Mouse (Mus musculus) embryonic fibroblast, embryonic 13.5 days (primary cell): Measurements from ENCODE around the gene Cox4i2. TPM values are rescaled to one million over a fixed set of nuclear protein-coding genes. Genes with fewer than 3 reads are reported as not detected.

Experiments
- H3K27ac ChIP-seq: 2 replicates; pipeline ENCODE4 v1.5.1; 2012; ENCODE audit warnings: low read length, control low read depth, inconsistent platforms; ENCODE audit not compliant: insufficient read depth
- H3K4me1 ChIP-seq: 2 replicates; pipeline ENCODE4 v1.6.1; 2011; ENCODE audit warnings: low read length; ENCODE audit not compliant: control insufficient read depth, insufficient read depth
- H3K4me3 ChIP-seq: 2 replicates; pipeline ENCODE4 v1.5.1; 2011; ENCODE audit warnings: mild to moderate bottlenecking, control low read depth, low read length; ENCODE audit not compliant: insufficient read depth
- CTCF ChIP-seq: IDR thresholded peaks from 2 replicates; pipeline ENCODE4 v1.5.1; 2011; ENCODE audit warnings: mild to moderate bottlenecking, control low read depth, low read length, moderate library complexity, borderline replicate concordance; ENCODE audit not compliant: insufficient read depth
- POLR2A ChIP-seq: IDR thresholded peaks from 2 replicates; pipeline ENCODE4 v1.6.1; 2011; ENCODE audit warnings: low read depth, mild to moderate bottlenecking, control low read depth, low read length, moderate library complexity
- polyA plus RNA-seq: library from polyadenylated mRNA; stranded (reverse); fragments of >200 nt; gene quantifications from 2 replicates; pipeline ENCODE4 v1.2.4, GENCODE M21; 2011; ENCODE audit warnings: low read depth; ENCODE audit not compliant: missing spikeins, insufficient read length

The Cox4i2 gene
- polyA plus RNA-seq, 1 experiment = 1.5 TPM

DNA sequence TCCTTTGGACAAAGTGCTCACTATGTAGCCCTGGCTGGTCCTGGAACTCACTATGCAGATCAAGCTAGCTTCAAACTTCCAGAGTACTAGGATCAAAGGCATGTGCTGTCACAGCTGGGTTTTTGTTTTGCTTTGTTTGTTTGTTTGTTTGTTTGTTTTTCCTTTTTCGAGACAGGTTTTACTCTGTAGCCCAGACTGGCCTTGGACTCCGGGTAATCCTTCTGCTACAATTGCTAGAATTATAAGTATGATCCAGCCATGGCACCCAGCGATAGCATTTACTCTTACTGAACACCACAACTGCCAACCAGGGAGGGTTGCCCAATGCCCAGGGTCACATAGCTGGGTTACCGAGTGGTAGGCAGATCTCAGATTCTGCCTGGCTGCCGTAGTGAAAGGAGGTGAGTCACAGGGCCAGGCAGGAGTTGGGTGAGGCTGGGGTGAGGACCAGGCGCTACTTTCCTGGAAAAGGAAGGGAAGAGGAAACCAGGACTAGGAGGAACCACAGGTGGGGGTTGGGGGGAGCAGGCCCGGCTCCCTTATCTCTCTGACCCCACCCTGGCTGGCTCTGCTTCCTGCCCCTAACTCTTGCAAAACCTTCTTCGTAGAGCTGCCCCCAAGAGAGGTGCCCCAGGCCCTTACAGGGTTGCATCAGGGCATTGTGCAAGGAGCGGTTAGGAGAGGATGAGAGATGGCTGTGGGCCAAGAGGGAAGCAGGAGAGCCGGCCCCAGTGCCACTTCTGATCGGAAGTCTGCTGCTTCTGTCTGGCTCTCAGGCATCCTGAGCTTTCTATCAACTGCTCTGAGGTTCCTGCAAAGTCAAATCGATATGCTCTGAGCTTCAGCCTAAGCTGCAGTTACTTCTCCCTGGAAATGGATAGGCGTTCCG lies 12.6 kb upstream of the Cox4i2 start:
- no peak overlapping the region for H3K4me3 ChIP-seq
- no peak for TF ChIP-seq POLR2A
- TF ChIP-seq CTCF = no peak
- peak overlapping the region; percentile 32 for H3K27ac ChIP-seq
- H3K4me1 ChIP-seq = peaks cover 4% of the 10 kb centered on the region; the same call in 1 of the 2 replicates

DNA sequence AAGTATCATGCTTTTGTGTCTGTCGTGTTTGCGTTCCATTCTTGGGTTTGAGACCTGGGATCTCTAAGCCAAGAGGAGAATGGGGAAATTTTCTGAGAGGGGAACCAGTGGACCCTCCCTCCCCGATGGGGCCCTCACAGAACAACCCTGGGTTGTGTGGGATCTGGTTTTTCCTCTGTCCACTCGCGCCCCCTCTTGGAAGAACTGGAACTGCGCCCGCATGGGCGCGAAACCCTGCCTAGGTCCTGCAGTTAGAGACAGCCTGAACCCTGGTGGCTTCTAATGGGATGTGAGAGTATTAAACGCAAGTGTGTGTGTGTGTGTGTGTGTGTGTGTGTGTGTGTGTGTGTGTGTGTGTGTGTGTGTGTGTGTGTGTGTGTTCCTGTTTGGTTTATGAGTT lies 11.5 kb upstream of the Cox4i2 start:
- peaks cover 4% of the 10 kb centered on the region; the same call in 1 of the 2 replicates for H3K4me1 ChIP-seq

DNA sequence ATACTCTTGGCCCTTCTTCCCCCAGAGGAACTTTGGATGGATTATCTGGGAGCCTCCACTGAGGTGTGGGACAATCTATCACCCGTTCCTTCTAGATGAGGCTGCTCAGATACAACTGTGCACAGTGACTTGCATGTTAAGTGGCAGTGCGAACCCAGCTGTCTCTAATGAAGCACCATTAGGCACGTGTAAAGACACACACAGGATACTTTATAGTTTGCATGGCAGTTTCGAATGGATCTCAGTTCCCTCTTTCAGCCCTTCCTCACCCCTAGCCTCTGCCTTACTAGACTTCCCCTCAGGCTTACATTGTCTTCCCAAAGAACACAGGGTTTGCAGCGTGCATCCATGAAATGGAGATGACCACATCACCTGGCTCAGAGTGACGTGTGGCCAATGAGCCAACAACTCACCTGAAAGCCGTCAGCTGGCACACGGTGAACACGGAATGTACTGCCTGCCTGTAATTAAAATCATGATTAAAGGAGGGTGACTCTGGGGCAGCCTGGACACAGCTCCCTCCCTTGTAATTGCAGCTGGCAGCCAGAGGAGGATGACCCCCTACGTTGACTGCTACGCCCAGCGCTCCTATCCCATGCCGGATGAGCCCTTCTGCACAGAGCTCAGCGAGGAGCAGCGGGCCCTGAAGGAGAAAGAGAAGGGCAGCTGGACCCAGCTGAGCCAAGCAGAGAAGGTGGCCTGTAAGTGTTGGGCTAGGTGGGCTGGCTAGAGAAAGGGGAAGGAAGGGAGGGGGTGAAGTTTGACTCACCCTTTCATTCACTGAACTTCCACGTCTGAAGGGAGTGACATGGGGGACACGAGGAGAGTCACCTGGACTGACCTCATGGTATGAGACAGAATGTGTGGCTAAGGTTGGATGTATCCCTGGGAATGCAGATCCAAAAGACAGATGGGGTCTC lies 2.8 kb downstream of the Cox4i2 start:
- Histone ChIP-seq H3K4me3 (no peak overlapping the region), H3K27ac (no peak overlapping the region), H3K4me1 (no peaks in the 10 kb centered on the region; the same call in 1 of the 2 replicates)
- TF ChIP-seq POLR2A (no peak), CTCF (no peak)

More for the DNA sequence above, 11.5 kb upstream of the Cox4i2 start:
- Histone ChIP-seq H3K4me3 (no peak overlapping the region), H3K27ac (peak overlapping the region; percentile 32; the same call in 1 of the 2 replicates)
- TF ChIP-seq CTCF (no peak), POLR2A (no peak)

DNA sequence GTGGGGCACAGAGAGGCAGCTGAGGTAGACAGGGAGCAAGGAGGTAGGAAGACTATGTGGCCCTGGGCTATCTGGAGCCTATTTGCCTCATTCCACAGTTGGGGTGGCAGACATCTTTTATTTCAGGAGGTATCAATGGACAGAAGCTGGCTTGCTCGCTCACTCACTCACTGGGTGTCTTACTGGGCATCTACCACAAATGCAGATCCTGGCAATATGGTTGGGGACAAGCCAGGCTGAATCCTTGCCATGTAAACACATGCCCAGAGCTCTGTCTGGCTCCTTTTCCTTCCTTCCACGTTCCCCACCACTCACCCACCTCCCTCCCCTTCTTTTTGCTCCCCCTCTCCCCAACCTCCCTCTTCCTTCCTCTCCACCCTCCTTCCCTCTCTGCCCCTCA lies 3.5 kb downstream of the Cox4i2 start:
- Histone ChIP-seq H3K4me3 (no peak overlapping the region), H3K27ac (no peak overlapping the region), H3K4me1 (no peaks in the 10 kb centered on the region; the same call in 1 of the 2 replicates)
- TF ChIP-seq POLR2A (no peak), CTCF (no peak)

DNA sequence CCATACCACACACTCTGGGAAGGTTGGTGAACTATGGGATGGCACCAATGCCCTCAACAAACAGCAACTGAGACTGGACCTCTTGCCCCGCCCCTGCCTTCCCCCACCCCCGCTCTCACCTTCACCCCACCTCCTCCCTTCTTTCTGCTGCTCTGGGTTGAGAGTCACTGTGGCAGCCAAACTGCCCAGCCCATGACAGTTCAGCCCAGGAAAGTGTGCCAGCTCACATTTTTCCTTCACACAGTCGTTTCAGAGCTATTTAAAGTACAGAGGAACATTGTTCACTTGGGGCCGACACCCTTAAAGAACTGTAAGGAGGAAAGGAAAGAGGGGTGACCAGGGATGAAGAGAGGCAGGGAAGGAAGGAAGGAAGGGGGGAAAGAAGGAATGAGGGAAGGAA lies 4.4 kb downstream of the Cox4i2 start:
- H3K4me1 ChIP-seq = no peaks in the 10 kb centered on the region; the same call in 1 of the 2 replicates
- no peak overlapping the region for H3K27ac ChIP-seq
- H3K4me3 ChIP-seq = no peak overlapping the region

DNA sequence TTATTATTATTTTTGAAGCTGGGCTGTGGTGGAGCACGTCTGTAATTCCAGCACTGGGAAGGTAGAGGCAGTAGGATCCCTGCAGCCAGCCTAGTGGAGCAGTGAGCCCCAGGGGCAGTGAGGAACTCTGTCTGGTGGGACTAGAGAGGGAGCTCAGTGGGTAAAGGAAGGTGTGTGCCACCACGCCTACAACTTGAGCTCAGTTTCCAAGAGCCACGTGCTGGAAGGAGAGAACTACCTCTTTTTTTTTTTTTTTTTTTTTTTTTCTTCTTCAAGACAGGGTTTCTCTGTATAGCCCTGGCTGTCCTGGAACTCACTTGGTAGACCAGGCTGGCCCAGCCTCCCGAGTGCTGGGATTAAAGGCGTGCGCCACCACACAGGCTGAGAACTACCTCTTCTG lies 9.3 kb downstream of the Cox4i2 start:
- Histone ChIP-seq H3K27ac (no peak overlapping the region), H3K4me1 (peaks cover 3% of the 10 kb centered on the region; the same call in 1 of the 2 replicates), H3K4me3 (no peak overlapping the region)
- no peak for TF ChIP-seq POLR2A
- no peak for TF ChIP-seq CTCF

More for the DNA sequence above, 4.4 kb downstream of the Cox4i2 start:
- TF ChIP-seq POLR2A (no peak), CTCF (no peak)

DNA sequence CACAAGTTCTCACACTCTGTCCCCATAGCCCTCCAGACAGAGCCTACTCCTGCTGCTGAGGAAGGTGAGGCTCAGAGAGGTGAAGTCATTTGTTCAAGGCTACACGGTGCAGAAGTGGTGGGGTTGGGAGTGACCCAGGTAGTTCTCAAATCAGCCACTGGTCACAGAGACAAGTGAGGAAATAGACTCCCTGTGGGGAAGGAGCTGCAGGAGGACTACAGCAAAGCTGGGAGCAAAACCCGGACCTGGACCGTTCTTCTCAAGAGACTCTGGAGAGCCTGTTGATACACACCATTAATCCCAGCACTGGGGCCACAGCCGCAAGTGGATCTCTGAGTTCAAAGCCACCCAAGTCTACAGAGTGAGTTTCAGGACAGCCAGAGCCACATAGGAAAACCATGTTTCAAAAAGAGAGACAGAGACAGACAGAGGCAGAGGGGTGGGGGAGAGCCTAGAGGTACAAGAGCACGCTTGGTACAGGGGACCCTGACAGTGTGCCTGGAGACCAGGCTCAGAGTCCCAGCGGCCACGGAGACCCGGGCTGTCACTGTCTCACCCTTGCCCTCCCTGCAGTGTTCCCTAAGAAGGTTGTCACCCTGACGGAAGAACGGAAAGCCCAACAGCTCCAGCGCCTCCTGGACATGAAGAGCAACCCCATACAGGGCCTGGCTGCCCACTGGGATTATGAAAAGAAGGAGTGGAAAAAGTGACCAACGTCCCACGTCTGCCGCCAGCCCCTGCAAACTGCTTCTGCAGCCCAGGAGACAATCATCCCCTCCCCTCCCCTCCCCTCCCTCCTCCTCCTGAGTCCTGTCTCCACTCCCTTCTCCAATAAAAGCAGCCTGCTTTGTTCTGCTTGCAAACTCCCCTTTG lies 10.4 kb downstream of the Cox4i2 start:
- H3K4me1 ChIP-seq = 0 out of 2 replicates have a peak, but pooled peaks cover 3% of the 10 kb centered on the region
- H3K27ac ChIP-seq = no peak overlapping the region
- no peak overlapping the region for H3K4me3 ChIP-seq
- TF ChIP-seq POLR2A (no peak), CTCF (no peak)

DNA sequence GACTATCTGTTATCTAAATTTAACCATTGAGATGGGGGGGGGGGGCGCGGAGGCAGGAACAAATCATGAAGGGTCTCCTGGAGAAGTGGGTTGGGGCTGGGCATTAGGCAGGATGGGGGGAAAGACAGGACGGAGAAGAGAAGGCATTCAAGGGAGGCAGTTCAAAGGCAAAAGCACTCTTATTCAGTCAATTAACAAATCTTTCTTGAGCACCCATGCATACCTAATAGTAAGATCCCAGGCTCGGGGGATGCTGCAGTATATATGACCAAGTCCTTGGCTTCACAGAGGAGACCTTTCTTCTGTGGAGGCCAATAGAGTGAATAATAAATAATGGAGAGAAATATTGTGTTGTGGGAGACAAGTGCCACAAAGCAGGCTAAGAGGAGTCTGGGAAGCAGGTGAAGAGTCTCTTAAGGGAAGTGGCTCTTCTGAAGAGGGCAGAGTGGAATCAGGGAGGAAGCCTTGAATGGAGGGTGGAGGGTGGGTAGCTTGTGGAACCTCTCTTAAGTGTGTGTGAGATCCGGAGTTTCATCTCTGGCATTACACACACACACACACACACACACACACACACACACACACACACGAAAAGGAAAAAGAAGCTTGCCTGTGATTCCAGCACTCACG lies 11.2 kb downstream of the Cox4i2 start:
- no peak overlapping the region for H3K4me3 ChIP-seq

More for the DNA sequence above, 11.2 kb downstream of the Cox4i2 start:
- H3K27ac ChIP-seq = no peak overlapping the region
- H3K4me1 ChIP-seq = 0 out of 2 replicates have a peak, but pooled peaks cover 3% of the 10 kb centered on the region
- no peak for TF ChIP-seq POLR2A
- no peak for TF ChIP-seq CTCF
